Mouse (Mus musculus) kidney, adult 11 months (tissue): ENCODE results near the gene Pde4d.
A peak's percentile ranks its signal among the peaks of the same experiment; 100 is the strongest.

Source experiments
- DNase-seq: peaks from one replicate; pipeline ENCODE4 v3.0.0; 2022

The Pde4d gene

GRCm38 (mm10) chr13:109915501-109915900 is 1465.8 kb downstream of the Pde4d start:
- no peak for DNase-seq

GRCm38 (mm10) chr13:109915964-109916363 is 1466.2 kb downstream of the Pde4d start:
- DNase-seq: no peak

- no peak for DNase-seq
Measured at GRCm38 (mm10) chr13:109917551-109917950, 1467.8 kb downstream of the Pde4d start.

- DNase-seq: no peak
Measured at GRCm38 (mm10) chr13:109918631-109919030, 1468.9 kb downstream of the Pde4d start.

- no peak for DNase-seq
Measured at GRCm38 (mm10) chr13:109920256-109920655, 1470.5 kb downstream of the Pde4d start.

- DNase-seq: no peak
Measured at GRCm38 (mm10) chr13:109921336-109922038, 1471.7 kb downstream of the Pde4d start.

- no peak for DNase-seq
Measured at GRCm38 (mm10) chr13:109922228-109922627, 1472.5 kb downstream of the Pde4d start.

- no peak for DNase-seq
Measured at GRCm38 (mm10) chr13:109922782-109923181, 1473.0 kb downstream of the Pde4d start.

GRCm38 (mm10) chr13:109924771-109925170 is 1475.0 kb downstream of the Pde4d start:
- DNase-seq: no peak

GRCm38 (mm10) chr13:109926277-109926920 is 1476.7 kb downstream of the Pde4d start:
- no peak for DNase-seq

GRCm38 (mm10) chr13:109927782-109928181 is 1478.0 kb downstream of the Pde4d start:
- DNase-seq: no peak

- DNase-seq: no peak
Measured at GRCm38 (mm10) chr13:109932688-109933087, 1482.9 kb downstream of the Pde4d start.

GRCm38 (mm10) chr13:109933554-109933953 is 1483.8 kb downstream of the Pde4d start:
- no peak for DNase-seq

GRCm38 (mm10) chr13:109936866-109937265 is 1487.1 kb downstream of the Pde4d start:
- no peak for DNase-seq

GRCm38 (mm10) chr13:109944822-109945551 is 1495.2 kb downstream of the Pde4d start:
- no peak for DNase-seq

- no peak for DNase-seq
Measured at GRCm38 (mm10) chr13:109951466-109951865, 1501.7 kb downstream of the Pde4d start.

GRCm38 (mm10) chr13:109954189-109954588 is 1504.4 kb downstream of the Pde4d start:
- no peak for DNase-seq

- DNase-seq: no peak
Measured at GRCm38 (mm10) chr13:109957953-109958352, 1508.2 kb downstream of the Pde4d start.

- DNase-seq: no peak
Measured at GRCm38 (mm10) chr13:109982821-109983443, 1533.2 kb downstream of the Pde4d start.

- DNase-seq: peak; percentile 24
Measured at GRCm38 (mm10) chr13:109985411-109985810, 1535.7 kb downstream of the Pde4d start.

- DNase-seq: peak; percentile 81
Measured at GRCm38 (mm10) chr13:109985892-109986291, 1536.1 kb downstream of the Pde4d start.

- peak; percentile 24 for DNase-seq
Measured at GRCm38 (mm10) chr13:109992775-109993505, 1543.2 kb downstream of the Pde4d start.
